Mouse (Mus musculus) MN1 (cell line): ENCODE data around the gene Olfr1123.
"Not testable (repeated sequence)": the region's sequence is repeated elsewhere in the genome, so short reads cannot be mapped to it uniquely, and the experiment has no call there.

ENCODE experiments used
- DNase-seq: peaks from one replicate; pipeline ENCODE4 v3.0.0-alpha.2; 2016; ENCODE audit warnings: low spot score

Olfr1123 gene

DNA sequence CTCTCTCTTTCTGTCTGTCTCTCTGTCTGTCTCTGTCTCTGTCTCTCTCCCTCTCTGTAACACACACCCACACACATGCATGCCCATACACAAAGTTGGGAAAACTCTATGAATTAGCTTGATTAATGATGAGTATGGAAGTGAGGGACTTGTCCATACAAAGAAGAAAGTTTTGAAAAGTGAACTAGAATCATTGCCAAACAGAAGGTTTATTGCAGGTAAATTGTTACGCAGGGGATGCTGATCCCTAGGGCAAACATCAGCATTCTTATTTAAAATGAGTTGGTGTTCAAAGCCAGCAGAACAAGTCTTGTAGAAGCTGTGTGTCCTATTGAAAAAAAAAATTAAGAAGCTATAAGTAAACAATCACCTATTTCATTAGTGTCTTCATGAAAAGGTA lies at the start of gene Olfr1123:
TSS of gene Olfr1123 (plus strand) at position 301 of the 400 bp plus-strand sequence.
- no peak for DNase-seq

GRCm38 (mm10) chr2:87369595-87369994 lies 46.8 kb upstream of the Olfr1123 start, which contains the start of gene Olfr1121:
Gene Olfr1121, plus strand, starts transcription at chr2:87369895.
- no peak for DNase-seq

DNA sequence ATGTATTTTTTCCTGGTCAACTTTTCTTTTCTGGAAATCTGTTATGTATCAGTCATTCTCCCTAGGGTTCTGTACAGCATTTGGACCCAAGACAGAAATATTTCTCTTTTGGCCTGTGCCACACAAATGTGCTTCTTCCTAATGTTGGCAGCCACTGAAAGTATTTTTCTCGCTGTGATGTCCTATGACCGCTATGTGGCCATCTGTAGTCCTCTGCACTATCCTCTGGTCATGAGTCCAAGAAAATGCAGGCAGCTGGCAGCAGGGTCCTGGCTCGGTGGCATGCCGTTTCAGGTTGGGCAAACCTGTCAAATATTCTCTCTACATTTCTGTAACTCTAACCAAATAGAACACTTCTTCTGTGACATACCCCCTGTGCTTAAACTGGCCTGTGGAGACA lies 44.7 kb upstream of the Olfr1123 start:
- DNase-seq, result no peak

DNA sequence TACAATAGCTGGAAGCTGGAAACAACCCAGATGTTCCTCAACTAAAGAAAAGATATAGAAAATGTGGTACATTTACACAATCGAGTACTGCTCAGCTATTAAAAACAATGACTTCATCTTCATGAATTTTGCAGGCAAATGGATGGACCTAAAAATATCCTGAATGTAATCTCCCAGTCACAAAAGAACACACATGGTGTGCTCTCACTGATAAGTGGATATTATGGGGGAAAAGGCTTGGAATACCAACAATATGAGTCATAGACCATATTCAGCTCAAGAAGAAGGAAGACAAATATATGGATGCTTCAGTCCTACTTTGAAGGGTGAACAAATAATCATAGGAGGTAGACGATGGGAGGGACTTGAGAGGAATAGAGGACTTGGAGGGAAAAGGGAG lies 32.5 kb upstream of the Olfr1123 start:
- no peak for DNase-seq

GRCm38 (mm10) chr2:87385549-87385948 lies 30.9 kb upstream of the Olfr1123 start, which contains the start of gene Olfr1122:
Gene Olfr1122, plus strand, starts transcription at chr2:87385849.
- DNase-seq, result no peak

GRCm38 (mm10) chr2:87393605-87394004 lies 22.8 kb upstream of the Olfr1123 start:
- not testable (repeated sequence) for DNase-seq

DNA sequence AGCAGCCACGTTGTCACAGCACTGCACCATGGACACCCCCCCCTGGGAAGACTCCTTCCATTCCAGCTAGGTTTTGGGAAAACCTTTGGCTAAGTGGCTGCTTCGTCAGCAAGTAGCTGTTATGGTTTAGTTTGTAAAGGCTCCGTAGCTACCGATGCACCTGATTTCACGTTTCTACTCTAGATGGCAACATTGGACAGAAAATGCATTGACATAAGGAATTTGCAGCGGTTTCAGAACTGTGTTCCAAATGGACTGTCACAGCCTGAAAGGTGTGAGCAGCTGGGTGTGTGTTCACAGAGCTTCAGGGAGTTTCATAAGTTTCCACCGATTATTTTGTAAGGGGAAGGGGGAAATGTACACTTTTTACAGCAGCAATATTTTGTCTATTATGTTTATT lies 21.7 kb upstream of the Olfr1123 start:
- DNase-seq, result not testable (repeated sequence)

- no peak for DNase-seq
These were observed 13.5 kb downstream of the Olfr1123 start, which contains the start of gene Olfr1124 for GRCm38 (mm10) chr2:87429975-87430374. Gene Olfr1124, plus strand, starts transcription at chr2:87430275.

GRCm38 (mm10) chr2:87437731-87438130 lies 21.3 kb downstream of the Olfr1123 start:
- DNase-seq, result no peak

- DNase-seq, result no peak
These were observed 37.2 kb downstream of the Olfr1123 start, which contains the start of gene Olfr1126 for GRCm38 (mm10) chr2:87453662-87454061. Gene Olfr1126, plus strand, starts transcription at chr2:87453962.

GRCm38 (mm10) chr2:87461769-87462168 lies 45.3 kb downstream of the Olfr1123 start:
- DNase-seq, result no peak
